Mouse (Mus musculus) stomach, postnatal 0 days (tissue): ENCODE data around the gene Polr2a. TPM values are rescaled to one million over a fixed set of nuclear protein-coding genes. Genes with fewer than 3 reads are reported as not detected.

Experiments
- ATAC-seq: fragments of 200-750 bp; cut with Nextera tagmentation; 2 replicates; pipeline ENCODE4 v1.8.0; 2017; ENCODE audit not compliant: low FRiP score, low TSS enrichment
- DNase-seq: peaks from one replicate; pipeline ENCODE4 v3.0.0-alpha.2; 2016; ENCODE audit warnings: low spot score
- H3K27ac ChIP-seq: fragments of 300-500 bp; sonication (generic); replicated peaks from 2 replicates; pipeline ENCODE4 v1.5.1; 2014; ENCODE audit warnings: mild to moderate bottlenecking, control low read depth
- H3K27me3 ChIP-seq: fragments of 300-500 bp; sonication (generic); 2 replicates; pipeline ENCODE4 v1.6.1; 2014; ENCODE audit warnings: low read length; ENCODE audit not compliant: control insufficient read depth, insufficient read depth
- H3K36me3 ChIP-seq: fragments of 300-500 bp; sonication (generic); 2 replicates; pipeline ENCODE4 v1.6.1; 2014; ENCODE audit warnings: low read length, mixed read lengths; ENCODE audit not compliant: control insufficient read depth, insufficient read depth
- H3K4me1 ChIP-seq: fragments of 300-500 bp; sonication (generic); replicated peaks from 2 replicates; pipeline ENCODE4 v1.6.1; 2014; ENCODE audit warnings: antibody characterized with exemption; ENCODE audit not compliant: control insufficient read depth, insufficient read depth
- H3K4me2 ChIP-seq: fragments of 300-500 bp; sonication (generic); replicated peaks from 2 replicates; pipeline ENCODE4 v1.6.1; 2014; ENCODE audit warnings: low read depth, mild to moderate bottlenecking, control low read depth, moderate library complexity
- H3K4me3 ChIP-seq: fragments of 300-500 bp; sonication (generic); 2 replicates; pipeline ENCODE4 v1.5.1; 2014; ENCODE audit warnings: low read depth, low read length, control low read depth
- H3K9ac ChIP-seq: fragments of 300-500 bp; sonication (generic); 2 replicates; pipeline ENCODE4 v1.6.1; 2014; ENCODE audit warnings: mild to moderate bottlenecking, low read length, control low read depth, mixed read lengths
- H3K9me3 ChIP-seq: fragments of 300-500 bp; sonication (generic); 2 replicates; pipeline ENCODE4 v1.6.1; 2016; ENCODE audit warnings: low read length; ENCODE audit not compliant: control insufficient read depth
- CTCF ChIP-seq: IDR thresholded peaks from 2 replicates; pipeline ENCODE4 v1.5.1; 2016; ENCODE audit warnings: antibody characterized with exemption, low read depth, mild to moderate bottlenecking, moderate library complexity
- EP300 ChIP-seq: optimal IDR thresholded peaks from 2 replicates; pipeline ENCODE3; 2016; ENCODE audit warnings: antibody characterized with exemption
- WGBS: fragments of 180-500 bp; shearing (Covaris S2); extraction: QIAGEN DNeasy Blood & Tissue Kit; methylation state at CpG from one replicate; pipeline ENCODE4 v1.1.7; 2014; 5-methylcytosine and 5-hydroxymethylcytosine counted together
- polyA plus RNA-seq: library from polyadenylated mRNA; unstranded; fragments of >200 nt; fragmentation: Nextera tagmentation; extraction: Ambion mirVana; gene quantifications from 2 replicates; pipeline ENCODE4 v1.2.1, GENCODE M21; 2015

Polr2a gene
- polyA plus RNA-seq, 1 experiment from 2014 or later, result 7.9 TPM

GRCm38 (mm10) chr11:69761868-69762267 lies 3.4 kb upstream of the Polr2a start, which contains the start of gene Slc35g3:
Gene Slc35g3, minus strand, starts transcription at chr11:69761968.
- Histone ChIP-seq H3K4me3 (no peak within 1 kb of the TSS), H3K27me3 (no peaks in the 10 kb centered on the region), H3K9ac (0 out of 2 replicates have a peak within 1 kb of the TSS, but pooled peaks have one; percentile 4), H3K27ac (no peak within 1 kb of the TSS), H3K4me2 (no peak within 1 kb of the TSS), H3K4me1 (peaks cover 5% of the 10 kb centered on the region), H3K36me3 (no peaks in the 10 kb centered on the region), H3K9me3 (no peaks in the 10 kb centered on the region)
- WGBS, result 65% methylated on average over 1 of the region's 1 CpGs
- no peak for DNase-seq
- TF ChIP-seq EP300 (no peak), CTCF (no peak)
- no peak for ATAC-seq

GRCm38 (mm10) chr11:69760901-69761200 lies 2.4 kb upstream of the Polr2a start:
- no peak for ATAC-seq
- Histone ChIP-seq H3K9ac (0 out of 2 replicates have a peak overlapping the region, but pooled peaks have one; percentile 4), H3K4me2 (no peak overlapping the region), H3K27me3 (no peaks in the 10 kb centered on the region), H3K9me3 (no peaks in the 10 kb centered on the region), H3K27ac (no peak overlapping the region), H3K4me1 (peaks cover 5% of the 10 kb centered on the region; the same call in 1 of the 2 replicates), H3K4me3 (no peak overlapping the region), H3K36me3 (no peaks in the 10 kb centered on the region)
- WGBS, result 94% methylated on average over 7 of the region's 7 CpGs
- no peak for DNase-seq
- TF ChIP-seq CTCF (no peak), EP300 (no peak)

GRCm38 (mm10) chr11:69760160-69760900 lies 1.9 kb upstream of the Polr2a start:
- no peaks in the 10 kb centered on the region for H3K36me3 ChIP-seq
- H3K4me1 ChIP-seq, result peaks cover 5% of the 10 kb centered on the region; the same call in 1 of the 2 replicates
- H3K4me2 ChIP-seq, result peak overlapping the region; percentile 70
- no peak for ATAC-seq
- WGBS, result 81% methylated on average over 14 of the region's 14 CpGs
- TF ChIP-seq EP300 (no peak), CTCF (no peak)
- no peak for DNase-seq
- no peaks in the 10 kb centered on the region for H3K9me3 ChIP-seq
- no peak overlapping the region for H3K4me3 ChIP-seq
- H3K27me3 ChIP-seq, result no peaks in the 10 kb centered on the region
- peak overlapping the region; percentile 96 for H3K27ac ChIP-seq
- 0 out of 2 replicates have a peak overlapping the region, but pooled peaks have one; percentile 4 for H3K9ac ChIP-seq

GRCm38 (mm10) chr11:69758971-69759721 lies 709 bp upstream of the Polr2a start:
- under 1% methylated on average over 37 of the region's 37 CpGs for WGBS
- H3K9me3 ChIP-seq, result no peaks in the 10 kb centered on the region
- H3K36me3 ChIP-seq, result no peaks in the 10 kb centered on the region
- H3K27me3 ChIP-seq, result no peaks in the 10 kb centered on the region
- peak overlapping the region; percentile 70 for H3K4me2 ChIP-seq
- peak; percentile 86 for ATAC-seq
- H3K27ac ChIP-seq, result peak overlapping the region; percentile 96
- H3K4me3 ChIP-seq, result peak overlapping the region; percentile 54
- TF ChIP-seq CTCF (no peak), EP300 (no peak)
- DNase-seq, result peak; percentile 94
- H3K4me1 ChIP-seq, result peaks cover 5% of the 10 kb centered on the region; the same call in 1 of the 2 replicates
- peak overlapping the region; percentile 63 for H3K9ac ChIP-seq

GRCm38 (mm10) chr11:69758090-69758456 lies 364 bp downstream of the Polr2a start:
- Histone ChIP-seq H3K4me1 (peaks cover 5% of the 10 kb centered on the region), H3K4me2 (peak overlapping the region; percentile 68), H3K27ac (peak overlapping the region; percentile 96), H3K36me3 (no peaks in the 10 kb centered on the region), H3K4me3 (peak overlapping the region; percentile 54), H3K9me3 (no peaks in the 10 kb centered on the region), H3K9ac (peak overlapping the region; percentile 74), H3K27me3 (no peaks in the 10 kb centered on the region)
- ATAC-seq, result peak; percentile 89
- TF ChIP-seq EP300 (no peak), CTCF (0 out of 2 replicates have a peak, but pooled peaks have one; percentile 0)
- peak; percentile 95 for DNase-seq
- under 1% methylated on average over 26 of the region's 26 CpGs for WGBS
